Mouse (Mus musculus): ENCODE results near the gene Slc26a5. TPM values are rescaled to one million over a fixed set of nuclear protein-coding genes. Genes with fewer than 3 reads are reported as not detected.

The Slc26a5 gene
- polyA plus RNA-seq, 1 experiment: not detected

GRCm38 (mm10) chr5:21828855-21829254 lies 36.5 kb downstream of the Slc26a5 start:
- no peaks in the 10 kb centered on the region for H3K9me3 ChIP-seq (replicated peaks; ENCODE audit: control insufficient read depth, insufficient read depth, low read length, poor library complexity, severe bottlenecking)
- no peak overlapping the region for H3K9ac ChIP-seq (ENCODE audit: low read depth, poor library complexity, severe bottlenecking)
- H3K27ac ChIP-seq (ENCODE audit: insufficient read depth, low read length): no peak overlapping the region
- H3K27me3 ChIP-seq (ENCODE audit: control insufficient read depth, insufficient read depth, low read length, poor library complexity, severe bottlenecking): no peaks in the 10 kb centered on the region
- no peak for TF ChIP-seq CTCF (IDR thresholded peaks at IDR 0.05; ENCODE audit: low read depth, low read length)
- no peak for TF ChIP-seq POLR2A (IDR thresholded peaks at IDR 0.05; ENCODE audit: insufficient read depth, low read length)
- no peak for TF ChIP-seq EP300 (IDR thresholded peaks at IDR 0.05; ENCODE audit: insufficient read depth, low read depth, low read length)
- H3K4me1 ChIP-seq (ENCODE audit: control insufficient read depth, insufficient read depth, low read length): no peaks in the 10 kb centered on the region
- no peak overlapping the region for H3K4me3 ChIP-seq (ENCODE audit: low read depth, low read length)
- H3K36me3 ChIP-seq (ENCODE audit: control insufficient read depth, insufficient read depth, low read length, poor library complexity, severe bottlenecking): no peaks in the 10 kb centered on the region

GRCm38 (mm10) chr5:21827643-21828042 lies 37.8 kb downstream of the Slc26a5 start:
- Histone ChIP-seq H3K27me3 (ENCODE audit: control insufficient read depth, insufficient read depth, low read length, poor library complexity, severe bottlenecking) (no peaks in the 10 kb centered on the region), H3K9ac (ENCODE audit: low read depth, poor library complexity, severe bottlenecking) (no peak overlapping the region), H3K9me3 (replicated peaks; ENCODE audit: control insufficient read depth, insufficient read depth, low read length, poor library complexity, severe bottlenecking) (no peaks in the 10 kb centered on the region), H3K4me3 (ENCODE audit: low read depth, low read length) (no peak overlapping the region), H3K36me3 (ENCODE audit: control insufficient read depth, insufficient read depth, low read length, poor library complexity, severe bottlenecking) (no peaks in the 10 kb centered on the region), H3K4me1 (ENCODE audit: control insufficient read depth, insufficient read depth, low read length) (no peaks in the 10 kb centered on the region), H3K27ac (ENCODE audit: insufficient read depth, low read length) (no peak overlapping the region)
- TF ChIP-seq CTCF (IDR thresholded peaks at IDR 0.05; ENCODE audit: low read depth, low read length) (no peak), POLR2A (IDR thresholded peaks at IDR 0.05; ENCODE audit: insufficient read depth, low read length) (no peak), EP300 (IDR thresholded peaks at IDR 0.05; ENCODE audit: insufficient read depth, low read depth, low read length) (no peak)

GRCm38 (mm10) chr5:21826370-21826769 lies 39.0 kb downstream of the Slc26a5 start:
- peak; percentile 85 for TF ChIP-seq EP300 (IDR thresholded peaks at IDR 0.05; ENCODE audit: insufficient read depth, low read depth, low read length)
- no peak for TF ChIP-seq POLR2A (IDR thresholded peaks at IDR 0.05; ENCODE audit: insufficient read depth, low read length)
- TF ChIP-seq CTCF (IDR thresholded peaks at IDR 0.05; ENCODE audit: low read depth, low read length): no peak
- peaks cover 2% of the 10 kb centered on the region for H3K4me1 ChIP-seq (ENCODE audit: control insufficient read depth, insufficient read depth, low read length)
- no peaks in the 10 kb centered on the region for H3K27me3 ChIP-seq (ENCODE audit: control insufficient read depth, insufficient read depth, low read length, poor library complexity, severe bottlenecking)
- H3K9ac ChIP-seq (ENCODE audit: low read depth, poor library complexity, severe bottlenecking): no peak overlapping the region
- no peaks in the 10 kb centered on the region for H3K9me3 ChIP-seq (replicated peaks; ENCODE audit: control insufficient read depth, insufficient read depth, low read length, poor library complexity, severe bottlenecking)
- 0 out of 2 replicates have a peak overlapping the region, but pooled peaks have one; percentile 41 for H3K27ac ChIP-seq (ENCODE audit: insufficient read depth, low read length)
- no peak overlapping the region for H3K4me3 ChIP-seq (ENCODE audit: low read depth, low read length)
- no peaks in the 10 kb centered on the region for H3K36me3 ChIP-seq (ENCODE audit: control insufficient read depth, insufficient read depth, low read length, poor library complexity, severe bottlenecking)

GRCm38 (mm10) chr5:21813994-21814393 lies 51.4 kb downstream of the Slc26a5 start:
- H3K27ac ChIP-seq (ENCODE audit: insufficient read depth, low read length): no peak overlapping the region
- no peaks in the 10 kb centered on the region for H3K9me3 ChIP-seq (replicated peaks; ENCODE audit: control insufficient read depth, insufficient read depth, low read length, poor library complexity, severe bottlenecking)
- H3K4me3 ChIP-seq (ENCODE audit: low read depth, low read length): no peak overlapping the region
- H3K4me1 ChIP-seq (ENCODE audit: control insufficient read depth, insufficient read depth, low read length): no peaks in the 10 kb centered on the region
- H3K36me3 ChIP-seq (ENCODE audit: control insufficient read depth, insufficient read depth, low read length, poor library complexity, severe bottlenecking): no peaks in the 10 kb centered on the region
- H3K9ac ChIP-seq (ENCODE audit: low read depth, poor library complexity, severe bottlenecking): no peak overlapping the region
- no peak for TF ChIP-seq EP300 (IDR thresholded peaks at IDR 0.05; ENCODE audit: insufficient read depth, low read depth, low read length)
- peak; percentile 65 for TF ChIP-seq CTCF (IDR thresholded peaks at IDR 0.05; ENCODE audit: low read depth, low read length)
- H3K27me3 ChIP-seq (ENCODE audit: control insufficient read depth, insufficient read depth, low read length, poor library complexity, severe bottlenecking): no peaks in the 10 kb centered on the region

- Histone ChIP-seq H3K36me3 (ENCODE audit: control insufficient read depth, insufficient read depth, low read length, poor library complexity, severe bottlenecking) (no peaks in the 10 kb centered on the region), H3K4me3 (ENCODE audit: low read depth, low read length) (no peak overlapping the region), H3K9me3 (replicated peaks; ENCODE audit: control insufficient read depth, insufficient read depth, low read length, poor library complexity, severe bottlenecking) (no peaks in the 10 kb centered on the region), H3K4me1 (ENCODE audit: control insufficient read depth, insufficient read depth, low read length) (no peaks in the 10 kb centered on the region), H3K9ac (ENCODE audit: low read depth, poor library complexity, severe bottlenecking) (no peak overlapping the region), H3K27me3 (ENCODE audit: control insufficient read depth, insufficient read depth, low read length, poor library complexity, severe bottlenecking) (no peaks in the 10 kb centered on the region), H3K27ac (ENCODE audit: insufficient read depth, low read length) (no peak overlapping the region)
- no peak for TF ChIP-seq CTCF (IDR thresholded peaks at IDR 0.05; ENCODE audit: low read depth, low read length)
- no peak for TF ChIP-seq EP300 (IDR thresholded peaks at IDR 0.05; ENCODE audit: insufficient read depth, low read depth, low read length)
- TF ChIP-seq POLR2A (IDR thresholded peaks at IDR 0.05; ENCODE audit: insufficient read depth, low read length): no peak
Measured at GRCm38 (mm10) chr5:21810924-21811323, 54.5 kb downstream of the Slc26a5 start.

GRCm38 (mm10) chr5:21804837-21805236 lies 60.6 kb downstream of the Slc26a5 start:
- TF ChIP-seq CTCF (IDR thresholded peaks at IDR 0.05; ENCODE audit: low read depth, low read length) (no peak), POLR2A (IDR thresholded peaks at IDR 0.05; ENCODE audit: insufficient read depth, low read length) (no peak), EP300 (IDR thresholded peaks at IDR 0.05; ENCODE audit: insufficient read depth, low read depth, low read length) (no peak)
- Histone ChIP-seq H3K36me3 (ENCODE audit: control insufficient read depth, insufficient read depth, low read length, poor library complexity, severe bottlenecking) (peaks cover 23% of the 10 kb centered on the region), H3K9ac (ENCODE audit: low read depth, poor library complexity, severe bottlenecking) (no peak overlapping the region)

More at GRCm38 (mm10) chr5:21804837-21805236, 60.6 kb downstream of the Slc26a5 start:
- Histone ChIP-seq H3K9me3 (replicated peaks; ENCODE audit: control insufficient read depth, insufficient read depth, low read length, poor library complexity, severe bottlenecking) (no peaks in the 10 kb centered on the region), H3K4me3 (ENCODE audit: low read depth, low read length) (no peak overlapping the region), H3K27ac (ENCODE audit: insufficient read depth, low read length) (no peak overlapping the region), H3K4me1 (ENCODE audit: control insufficient read depth, insufficient read depth, low read length) (no peaks in the 10 kb centered on the region), H3K27me3 (ENCODE audit: control insufficient read depth, insufficient read depth, low read length, poor library complexity, severe bottlenecking) (no peaks in the 10 kb centered on the region; the same call in 1 of the 2 replicates)
